Mouse (Mus musculus) heart, embryonic 16.5 days (tissue): ENCODE results near the gene Pde1c. TPM values are rescaled to one million over a fixed set of nuclear protein-coding genes. Genes with fewer than 3 reads are reported as not detected.

Experiments
- ATAC-seq: fragments of 200-750 bp; cut with Nextera tagmentation; replicated peaks from 2 replicates; pipeline ENCODE4 v1.8.0; 2017; ENCODE audit warnings: moderate number of reproducible peaks; ENCODE audit not compliant: insufficient read depth, low FRiP score; ENCODE audit errors: extremely low read depth
- H3K27ac ChIP-seq: fragments of 300-500 bp; sonication (generic); 2 replicates; pipeline ENCODE4 v1.5.1; 2014; ENCODE audit warnings: mild to moderate bottlenecking, low read length, control low read depth, moderate library complexity
- H3K27me3 ChIP-seq: fragments of 300-500 bp; sonication (generic); 2 replicates; pipeline ENCODE4 v1.6.1; 2014; ENCODE audit warnings: low read length, mixed read lengths; ENCODE audit not compliant: control insufficient read depth, insufficient read depth
- H3K36me3 ChIP-seq: fragments of 300-500 bp; sonication (generic); 2 replicates; pipeline ENCODE4 v1.6.1; 2014; ENCODE audit not compliant: control insufficient read depth, insufficient read depth
- H3K4me1 ChIP-seq: fragments of 300-500 bp; sonication (generic); 2 replicates; pipeline ENCODE4 v1.6.1; 2014; ENCODE audit warnings: low read length, mixed read lengths; ENCODE audit not compliant: control insufficient read depth, insufficient read depth
- H3K4me2 ChIP-seq: fragments of 300-500 bp; sonication (generic); 2 replicates; pipeline ENCODE4 v1.6.1; 2014; ENCODE audit warnings: low read depth, mild to moderate bottlenecking, control low read depth, low read length
- H3K4me3 ChIP-seq: fragments of 300-500 bp; sonication (generic); 2 replicates; pipeline ENCODE4 v1.5.1; 2014; ENCODE audit warnings: mild to moderate bottlenecking, control low read depth, low read length
- H3K9ac ChIP-seq: fragments of 300-500 bp; sonication (generic); 2 replicates; pipeline ENCODE4 v1.6.1; 2014; ENCODE audit warnings: low read length, control low read depth
- H3K9me3 ChIP-seq: fragments of 300-500 bp; sonication (generic); replicated peaks from 2 replicates; pipeline ENCODE4 v1.6.1; 2016; ENCODE audit warnings: low read length; ENCODE audit not compliant: control insufficient read depth
- WGBS: fragments of 180-500 bp; shearing (Covaris S2); extraction: QIAGEN DNeasy Blood & Tissue Kit; methylation state at CpG from one replicate; pipeline ENCODE4 v1.1.7; 2014; 5-methylcytosine and 5-hydroxymethylcytosine counted together
- polyA plus RNA-seq: library from polyadenylated mRNA; unstranded; fragments of >200 nt; fragmentation: Nextera tagmentation; extraction: Ambion mirVana; gene quantifications from 2 replicates; pipeline ENCODE4 v1.2.1, GENCODE M21; 2015

Pde1c gene
- polyA plus RNA-seq, 1 experiment from 2014 or later = 12.7 TPM

DNA sequence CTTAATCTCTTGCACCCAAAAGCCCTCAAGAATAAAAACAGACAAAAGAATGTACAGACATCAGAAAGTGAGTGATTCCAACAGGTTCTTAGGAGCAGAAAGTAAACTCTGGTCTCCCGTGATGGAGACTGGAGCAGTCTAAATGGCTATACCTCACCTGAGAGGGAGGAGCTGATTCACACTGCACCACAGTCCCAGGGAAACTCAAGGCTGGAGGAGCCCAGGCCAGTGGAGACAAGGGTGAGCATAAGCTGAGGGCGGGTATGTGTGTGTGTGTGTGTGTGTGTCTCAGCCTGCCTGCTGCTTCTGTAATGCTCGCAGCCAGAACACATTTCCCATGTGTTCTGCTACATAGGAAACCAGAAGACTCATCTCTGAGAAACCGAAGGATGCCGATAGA, 179.7 kb downstream of the Pde1c start:
- ATAC-seq = no peak
- Histone ChIP-seq H3K9me3 (no peaks in the 10 kb centered on the region), H3K27me3 (no peaks in the 10 kb centered on the region), H3K4me3 (no peak overlapping the region), H3K36me3 (no peaks in the 10 kb centered on the region), H3K27ac (no peak overlapping the region), H3K4me1 (0 out of 2 replicates have a peak, but pooled peaks cover 2% of the 10 kb centered on the region), H3K9ac (no peak overlapping the region), H3K4me2 (no peak overlapping the region)
- 78% methylated on average over 5 of the region's 5 CpGs for WGBS

DNA sequence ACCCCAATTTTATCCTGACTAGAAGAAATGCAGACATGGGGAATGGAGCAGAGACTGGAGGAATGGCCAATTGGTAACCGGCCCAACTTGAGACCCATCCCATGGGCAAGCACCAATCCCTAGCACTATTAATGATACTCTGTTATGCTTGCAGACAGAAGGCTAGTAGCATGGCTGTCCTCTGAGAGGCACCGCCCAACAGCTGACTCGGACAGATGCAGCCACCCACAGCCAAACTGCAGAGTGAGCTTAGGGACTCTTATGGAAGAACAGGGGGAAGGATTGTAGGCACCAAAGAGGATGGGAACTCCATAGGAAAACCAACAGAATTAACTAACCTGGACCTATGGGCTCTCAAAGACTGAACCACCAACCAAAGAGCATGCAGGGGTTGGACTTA, 192.5 kb downstream of the Pde1c start:
- H3K4me1 ChIP-seq = peaks cover 31% of the 10 kb centered on the region
- no peaks in the 10 kb centered on the region for H3K36me3 ChIP-seq
- no peak overlapping the region for H3K27ac ChIP-seq
- WGBS = 92% methylated on average over 3 of the region's 3 CpGs
- no peak overlapping the region for H3K4me3 ChIP-seq
- H3K4me2 ChIP-seq = no peak overlapping the region
- no peak overlapping the region for H3K9ac ChIP-seq
- H3K9me3 ChIP-seq = no peaks in the 10 kb centered on the region
- no peaks in the 10 kb centered on the region for H3K27me3 ChIP-seq
- no peak for ATAC-seq

DNA sequence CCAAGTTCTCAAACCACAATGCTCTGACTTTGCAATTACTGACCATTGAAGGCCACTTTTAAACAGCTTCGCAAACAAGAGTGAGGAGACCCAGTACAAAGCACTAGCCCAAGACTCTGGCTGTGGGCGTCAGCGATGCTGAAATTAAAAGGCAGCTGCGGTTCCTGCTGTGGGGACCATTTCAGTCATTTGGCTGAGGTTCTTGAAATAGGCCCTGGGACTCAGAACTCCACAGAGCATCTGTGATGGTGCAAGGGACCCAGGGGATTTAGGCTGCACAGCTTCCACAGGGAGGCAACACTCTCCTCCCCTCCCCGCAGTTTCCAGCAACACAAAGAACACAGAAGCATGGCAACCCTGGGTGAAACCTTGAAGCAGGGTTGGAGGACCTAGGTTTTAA, 194.7 kb downstream of the Pde1c start:
- WGBS = 77% methylated on average over 5 of the region's 5 CpGs
- Histone ChIP-seq H3K27me3 (no peaks in the 10 kb centered on the region), H3K4me2 (no peak overlapping the region), H3K36me3 (no peaks in the 10 kb centered on the region), H3K4me1 (peaks cover 31% of the 10 kb centered on the region), H3K4me3 (no peak overlapping the region), H3K9me3 (no peaks in the 10 kb centered on the region), H3K9ac (no peak overlapping the region), H3K27ac (peak overlapping the region; percentile 92)
- ATAC-seq = peak; percentile 5; the same call in 1 of the 2 replicates

GRCm38 (mm10) chr6:56373753-56374152, 195.2 kb downstream of the Pde1c start:
- Histone ChIP-seq H3K4me3 (no peak overlapping the region), H3K27ac (peak overlapping the region; percentile 92), H3K4me2 (no peak overlapping the region; the same call in 1 of the 2 replicates), H3K4me1 (peaks cover 29% of the 10 kb centered on the region), H3K36me3 (no peaks in the 10 kb centered on the region), H3K9me3 (no peaks in the 10 kb centered on the region), H3K27me3 (no peaks in the 10 kb centered on the region), H3K9ac (no peak overlapping the region)
- 30% methylated on average over 3 of the region's 3 CpGs for WGBS
- peak; percentile 92 for ATAC-seq

DNA sequence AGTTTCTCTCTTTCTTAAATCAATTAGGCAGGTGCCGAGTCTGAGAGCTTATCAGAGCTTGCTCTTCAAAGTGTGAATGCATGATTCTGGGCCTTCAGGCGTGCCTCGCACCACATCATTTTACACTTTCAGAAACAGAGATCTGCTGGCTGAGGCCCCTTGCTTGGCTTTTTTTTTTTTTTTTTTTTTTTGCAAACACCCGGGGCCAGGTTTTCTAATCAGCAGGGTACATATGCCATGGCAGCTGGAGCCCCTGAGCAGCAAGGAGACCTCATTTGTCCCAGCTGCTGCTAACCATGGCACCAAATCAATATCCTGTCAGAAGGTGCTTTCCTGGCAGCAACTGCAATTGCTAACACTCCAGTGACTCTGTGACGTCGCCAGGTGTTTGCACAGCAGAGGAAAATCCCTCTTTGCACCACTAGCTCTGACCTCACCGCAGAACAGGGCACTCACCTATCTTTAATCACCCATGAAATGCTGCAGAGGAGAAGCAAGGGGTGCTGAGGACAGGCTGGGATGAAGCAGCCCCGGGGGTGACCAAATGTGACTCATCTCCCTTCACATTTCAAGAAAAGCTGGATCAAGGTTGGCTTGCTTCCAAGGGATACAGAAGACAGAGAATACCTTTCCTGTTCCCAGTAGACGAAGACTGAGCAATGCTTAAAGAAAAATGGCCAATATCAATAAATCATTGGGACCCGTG, 195.7 kb downstream of the Pde1c start:
- Histone ChIP-seq H3K27ac (peak overlapping the region; percentile 92), H3K9ac (no peak overlapping the region; the same call in 1 of the 2 replicates), H3K4me1 (peaks cover 27% of the 10 kb centered on the region), H3K27me3 (no peaks in the 10 kb centered on the region), H3K4me3 (no peak overlapping the region), H3K4me2 (peak overlapping the region; percentile 17; the same call in 1 of the 2 replicates), H3K36me3 (no peaks in the 10 kb centered on the region), H3K9me3 (no peaks in the 10 kb centered on the region)
- 21% methylated on average over 10 of the region's 10 CpGs for WGBS
- 0 out of 2 replicates have a peak, but pooled peaks have one; percentile 35 for ATAC-seq

- H3K36me3 ChIP-seq = no peaks in the 10 kb centered on the region
- WGBS = 81% methylated on average over 13 of the region's 13 CpGs
- H3K9ac ChIP-seq = no peak overlapping the region
- no peaks in the 10 kb centered on the region for H3K27me3 ChIP-seq
- H3K9me3 ChIP-seq = no peaks in the 10 kb centered on the region; the same call in 1 of the 2 replicates
- H3K27ac ChIP-seq = no peak overlapping the region
- H3K4me1 ChIP-seq = peaks cover 21% of the 10 kb centered on the region
- no peak for ATAC-seq
- H3K4me2 ChIP-seq = no peak overlapping the region
- no peak overlapping the region for H3K4me3 ChIP-seq
Observed at GRCm38 (mm10) chr6:56369462-56369861, 199.4 kb downstream of the Pde1c start.

DNA sequence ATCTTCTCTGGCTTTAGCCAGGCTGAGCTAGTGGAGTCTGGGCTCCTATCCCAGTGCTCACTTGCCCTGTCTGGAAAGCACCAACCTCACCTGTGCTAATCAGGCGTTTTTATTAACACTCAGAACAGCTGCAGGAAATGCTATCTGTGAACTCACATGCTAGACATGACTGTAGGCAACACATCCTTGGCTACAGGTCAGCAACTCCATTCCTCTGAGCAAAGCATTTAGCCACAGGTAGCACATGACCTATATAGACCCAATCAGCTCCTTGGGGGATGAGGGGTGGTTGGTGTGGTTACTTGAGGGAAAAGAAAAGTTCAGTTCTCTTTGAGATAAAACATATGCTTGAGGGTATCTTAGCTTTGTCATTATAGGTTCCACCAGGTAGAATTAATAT, 200.8 kb downstream of the Pde1c start:
- Histone ChIP-seq H3K4me2 (no peak overlapping the region), H3K27me3 (no peaks in the 10 kb centered on the region; the same call in 1 of the 2 replicates), H3K4me1 (peaks cover 10% of the 10 kb centered on the region), H3K27ac (no peak overlapping the region), H3K36me3 (no peaks in the 10 kb centered on the region), H3K4me3 (no peak overlapping the region), H3K9ac (no peak overlapping the region), H3K9me3 (no peaks in the 10 kb centered on the region; the same call in 1 of the 2 replicates)
- WGBS = 43% methylated on average over 1 of the region's 1 CpGs
- no peak for ATAC-seq

DNA sequence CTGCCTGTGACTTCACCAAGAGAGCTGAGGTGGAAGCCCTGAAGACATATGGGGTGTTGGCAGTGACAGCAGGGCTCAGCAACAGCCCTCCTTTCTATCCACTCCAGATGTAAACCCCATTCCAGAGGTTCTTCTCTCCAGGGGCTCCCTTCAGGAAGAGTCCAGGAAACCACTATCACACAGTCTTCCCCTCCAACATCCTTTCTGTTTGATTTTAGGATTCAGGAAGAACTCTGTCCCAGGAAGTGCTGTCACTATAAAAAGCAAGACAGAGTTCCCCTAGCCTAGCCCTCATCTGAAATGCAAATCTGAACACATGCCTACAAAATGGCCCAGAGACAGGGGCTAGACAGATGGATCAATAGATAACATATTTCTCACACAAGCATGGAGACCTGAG, 201.6 kb downstream of the Pde1c start:
- Histone ChIP-seq H3K4me2 (no peak overlapping the region), H3K4me3 (no peak overlapping the region), H3K27ac (no peak overlapping the region), H3K4me1 (peaks cover 7% of the 10 kb centered on the region), H3K27me3 (no peaks in the 10 kb centered on the region; the same call in 1 of the 2 replicates), H3K36me3 (no peaks in the 10 kb centered on the region), H3K9ac (no peak overlapping the region), H3K9me3 (no peaks in the 10 kb centered on the region; the same call in 1 of the 2 replicates)
- ATAC-seq = no peak

DNA sequence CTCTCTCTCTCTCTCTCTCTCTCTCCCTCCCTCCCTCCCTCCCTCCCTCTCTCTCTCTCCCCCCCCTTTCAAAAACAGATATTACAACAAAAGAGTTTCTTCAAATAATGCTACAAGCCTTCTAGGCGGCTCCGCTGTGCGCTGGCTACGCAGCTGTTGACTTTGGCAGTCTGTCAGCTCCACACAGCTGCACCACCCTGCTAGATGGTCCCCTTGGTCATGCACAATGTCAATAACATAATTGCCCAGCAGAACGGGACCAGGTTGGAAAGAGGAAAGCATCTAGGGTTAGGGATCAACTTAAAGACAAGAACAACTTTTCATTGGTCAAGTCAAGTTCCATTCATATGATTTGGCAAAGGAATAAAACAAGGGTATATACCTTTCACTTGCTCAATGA, 206.3 kb downstream of the Pde1c start:
- ATAC-seq = no peak
- Histone ChIP-seq H3K27ac (no peak overlapping the region), H3K4me1 (peaks cover 22% of the 10 kb centered on the region), H3K9ac (peak overlapping the region; percentile 79; the same call in 1 of the 2 replicates), H3K4me2 (peak overlapping the region; percentile 74), H3K9me3 (no peaks in the 10 kb centered on the region; the same call in 1 of the 2 replicates), H3K4me3 (peak overlapping the region; percentile 60), H3K36me3 (no peaks in the 10 kb centered on the region), H3K27me3 (no peaks in the 10 kb centered on the region; the same call in 1 of the 2 replicates)
- 3% methylated on average over 5 of the region's 5 CpGs for WGBS
